Mouse (Mus musculus) midbrain, embryonic 13.5 days (tissue): ENCODE results near the gene Nt5c2. TPM values are rescaled to one million over a fixed set of nuclear protein-coding genes. Genes with fewer than 3 reads are reported as not detected.

Experiments
- ATAC-seq: fragments of 200-750 bp; cut with Nextera tagmentation; 2 replicates; pipeline ENCODE4 v1.8.0; 2017; ENCODE audit warnings: mild to moderate bottlenecking, moderate TSS enrichment, moderate library complexity
- H3K27ac ChIP-seq: fragments of 300-500 bp; sonication (generic); 2 replicates; pipeline ENCODE4 v1.5.1; 2015; ENCODE audit warnings: inconsistent platforms, mild to moderate bottlenecking, moderate library complexity
- H3K27me3 ChIP-seq: fragments of 300-500 bp; sonication (generic); 2 replicates; pipeline ENCODE4 v1.6.1; 2015; ENCODE audit warnings: mild to moderate bottlenecking, inconsistent platforms
- H3K36me3 ChIP-seq: fragments of 300-500 bp; sonication (generic); 2 replicates; pipeline ENCODE4 v1.6.1; 2015; ENCODE audit warnings: mild to moderate bottlenecking, inconsistent platforms
- H3K4me1 ChIP-seq: fragments of 300-500 bp; sonication (generic); replicated peaks from 2 replicates; pipeline ENCODE4 v1.6.1; 2015; ENCODE audit warnings: inconsistent platforms
- H3K4me2 ChIP-seq: fragments of 300-500 bp; sonication (generic); replicated peaks from 2 replicates; pipeline ENCODE4 v1.6.1; 2015; ENCODE audit warnings: moderate library complexity, mild to moderate bottlenecking, inconsistent platforms
- H3K4me3 ChIP-seq: fragments of 300-500 bp; sonication (generic); replicated peaks from 2 replicates; pipeline ENCODE4 v1.5.1; 2015; ENCODE audit warnings: mild to moderate bottlenecking, inconsistent platforms
- H3K9ac ChIP-seq: fragments of 300-500 bp; sonication (generic); replicated peaks from 2 replicates; pipeline ENCODE4 v1.6.1; 2015; ENCODE audit warnings: mild to moderate bottlenecking, inconsistent platforms
- H3K9me3 ChIP-seq: fragments of 300-500 bp; sonication (generic); 2 replicates; pipeline ENCODE4 v1.6.1; 2016; ENCODE audit warnings: mild to moderate bottlenecking, inconsistent platforms
- WGBS: fragments of 180-500 bp; shearing (Covaris S2); methylation state at CpG from one replicate; pipeline ENCODE4 v1.1.7; 2015; 5-methylcytosine and 5-hydroxymethylcytosine counted together
- polyA plus RNA-seq: library from polyadenylated mRNA; unstranded; fragments of >200 nt; fragmentation: Nextera tagmentation; extraction: Ambion mirVana; gene quantifications from 2 replicates; pipeline ENCODE4 v1.2.1, GENCODE M21; 2015

The Nt5c2 gene
- polyA plus RNA-seq, 1 experiment from 2014 or later: 97.2 TPM

- Histone ChIP-seq H3K4me3 (no peak overlapping the region), H3K36me3 (peaks cover 73% of the 10 kb centered on the region), H3K27me3 (no peaks in the 10 kb centered on the region), H3K27ac (no peak overlapping the region), H3K9me3 (no peaks in the 10 kb centered on the region), H3K4me1 (no peaks in the 10 kb centered on the region), H3K4me2 (no peak overlapping the region), H3K9ac (no peak overlapping the region)
- no peak for ATAC-seq
- 92% methylated on average over 8 of the region's 8 CpGs for WGBS
These were observed 125.3 kb downstream of the Nt5c2 start for GRCm38 (mm10) chr19:46889666-46890065.

GRCm38 (mm10) chr19:46887811-46888527 lies 127.0 kb downstream of the Nt5c2 start:
- no peak for ATAC-seq
- H3K36me3 ChIP-seq: peaks cover 82% of the 10 kb centered on the region

GRCm38 (mm10) chr19:46886826-46887225 lies 128.1 kb downstream of the Nt5c2 start:
- Histone ChIP-seq H3K36me3 (peaks cover 86% of the 10 kb centered on the region), H3K27ac (no peak overlapping the region), H3K9me3 (no peaks in the 10 kb centered on the region), H3K27me3 (no peaks in the 10 kb centered on the region), H3K4me1 (no peaks in the 10 kb centered on the region), H3K4me2 (no peak overlapping the region), H3K4me3 (no peak overlapping the region), H3K9ac (no peak overlapping the region)
- ATAC-seq: no peak
- WGBS: 83% methylated on average over 7 of the region's 7 CpGs

More at GRCm38 (mm10) chr19:46887811-46888527, 127.0 kb downstream of the Nt5c2 start:
- Histone ChIP-seq H3K4me3 (no peak overlapping the region), H3K27me3 (no peaks in the 10 kb centered on the region), H3K9me3 (no peaks in the 10 kb centered on the region), H3K9ac (no peak overlapping the region), H3K4me2 (no peak overlapping the region), H3K4me1 (no peaks in the 10 kb centered on the region), H3K27ac (no peak overlapping the region)
- 89% methylated on average over 14 of the region's 14 CpGs for WGBS

DNA sequence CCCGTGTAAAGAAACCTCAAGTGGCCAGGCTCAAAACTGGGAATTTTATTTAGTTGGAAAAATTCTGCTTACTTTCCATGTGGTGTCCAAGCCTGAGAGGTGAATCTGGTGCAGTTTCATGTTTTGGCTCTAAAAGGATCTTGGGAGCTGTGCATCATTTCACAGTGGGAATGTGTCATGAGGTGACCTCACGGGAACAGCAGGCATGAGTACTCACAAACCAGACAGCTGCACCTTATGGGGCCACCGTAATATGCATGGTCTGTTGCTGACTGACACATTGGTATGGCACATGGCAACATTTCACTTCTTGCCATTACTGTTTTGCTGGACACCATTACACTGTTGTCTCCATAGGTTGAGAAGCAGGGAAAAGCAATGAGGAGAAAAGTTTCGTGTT lies 129.6 kb downstream of the Nt5c2 start:
- no peak overlapping the region for H3K4me2 ChIP-seq
- WGBS: 95% methylated on average over 4 of the region's 4 CpGs
- no peaks in the 10 kb centered on the region for H3K9me3 ChIP-seq
- H3K27ac ChIP-seq: no peak overlapping the region
- no peak overlapping the region for H3K9ac ChIP-seq
- H3K27me3 ChIP-seq: no peaks in the 10 kb centered on the region
- no peak overlapping the region for H3K4me3 ChIP-seq
- H3K4me1 ChIP-seq: no peaks in the 10 kb centered on the region
- ATAC-seq: no peak
- peaks cover 78% of the 10 kb centered on the region for H3K36me3 ChIP-seq

DNA sequence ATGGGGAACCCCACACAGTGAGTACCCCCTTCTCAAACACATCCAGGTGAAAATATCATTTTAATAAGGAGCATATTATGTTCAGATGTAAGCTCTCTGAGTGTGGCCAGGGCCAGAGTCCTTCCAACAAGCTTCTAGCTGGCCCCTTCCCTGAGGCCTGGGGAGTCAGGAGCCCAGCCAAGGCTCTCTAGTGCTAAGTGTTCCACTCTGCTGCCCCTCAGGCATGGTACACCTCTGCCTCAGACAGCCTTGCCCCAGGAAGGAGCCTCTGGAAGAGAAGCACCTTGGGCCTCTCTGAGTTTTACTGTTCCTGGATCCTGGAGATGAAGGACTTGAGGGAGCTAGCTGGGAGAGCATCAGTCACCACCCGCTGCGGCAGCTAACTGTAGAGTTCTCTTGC lies 135.1 kb downstream of the Nt5c2 start:
- 92% methylated on average over 2 of the region's 2 CpGs for WGBS
- ATAC-seq: no peak

GRCm38 (mm10) chr19:46878346-46878745 lies 136.6 kb downstream of the Nt5c2 start:
- no peak overlapping the region for H3K4me3 ChIP-seq
- no peaks in the 10 kb centered on the region for H3K27me3 ChIP-seq
- H3K9me3 ChIP-seq: no peaks in the 10 kb centered on the region
- no peaks in the 10 kb centered on the region for H3K4me1 ChIP-seq
- no peak for ATAC-seq
- no peak overlapping the region for H3K4me2 ChIP-seq
- peaks cover 34% of the 10 kb centered on the region for H3K36me3 ChIP-seq
- 59% methylated on average over 13 of the region's 13 CpGs for WGBS
- no peak overlapping the region for H3K27ac ChIP-seq
- H3K9ac ChIP-seq: no peak overlapping the region

More for the DNA sequence above, 135.1 kb downstream of the Nt5c2 start:
- Histone ChIP-seq H3K4me3 (no peak overlapping the region), H3K4me2 (no peak overlapping the region), H3K9me3 (no peaks in the 10 kb centered on the region), H3K4me1 (no peaks in the 10 kb centered on the region), H3K27ac (no peak overlapping the region), H3K9ac (no peak overlapping the region), H3K36me3 (peaks cover 50% of the 10 kb centered on the region), H3K27me3 (no peaks in the 10 kb centered on the region)

- H3K9ac ChIP-seq: no peak overlapping the region
- WGBS: 86% methylated on average over 13 of the region's 13 CpGs
- H3K36me3 ChIP-seq: peaks cover 32% of the 10 kb centered on the region
- no peaks in the 10 kb centered on the region for H3K9me3 ChIP-seq
- H3K4me2 ChIP-seq: no peak overlapping the region
- H3K27me3 ChIP-seq: no peaks in the 10 kb centered on the region
- H3K27ac ChIP-seq: no peak overlapping the region
- no peak overlapping the region for H3K4me3 ChIP-seq
- ATAC-seq: no peak
- no peaks in the 10 kb centered on the region for H3K4me1 ChIP-seq
These were observed 137.1 kb downstream of the Nt5c2 start for GRCm38 (mm10) chr19:46877886-46878285.

GRCm38 (mm10) chr19:46875790-46876189 lies 139.2 kb downstream of the Nt5c2 start:
- 38% methylated on average over 12 of the region's 12 CpGs for WGBS
- ATAC-seq: peak; percentile 60
- H3K4me2 ChIP-seq: no peak overlapping the region
- H3K36me3 ChIP-seq: peaks cover 15% of the 10 kb centered on the region; the same call in 1 of the 2 replicates
- H3K27me3 ChIP-seq: no peaks in the 10 kb centered on the region
- no peaks in the 10 kb centered on the region for H3K4me1 ChIP-seq
- no peak overlapping the region for H3K27ac ChIP-seq
- no peak overlapping the region for H3K4me3 ChIP-seq
- no peaks in the 10 kb centered on the region for H3K9me3 ChIP-seq
- H3K9ac ChIP-seq: no peak overlapping the region

DNA sequence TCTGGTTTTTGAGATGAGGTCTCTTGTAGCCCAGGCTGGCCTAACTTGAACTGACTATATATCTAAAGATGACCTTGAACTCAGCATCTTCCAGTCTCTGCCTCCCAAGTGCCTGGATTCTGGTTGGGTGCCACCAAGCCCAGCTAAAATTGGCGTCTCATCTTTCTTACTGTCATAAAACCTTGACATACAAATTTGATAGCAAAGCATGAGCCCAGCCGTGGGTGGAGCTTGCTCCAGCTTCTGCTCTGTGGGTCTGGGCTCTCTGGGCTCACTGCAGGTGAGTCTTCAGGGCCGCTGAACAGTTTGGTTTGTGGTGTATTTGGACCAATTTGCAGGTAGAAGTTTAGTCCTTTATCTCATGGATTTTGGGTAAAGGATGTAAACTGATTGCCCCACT lies 141.0 kb downstream of the Nt5c2 start:
- no peaks in the 10 kb centered on the region for H3K9me3 ChIP-seq
- no peak overlapping the region for H3K4me2 ChIP-seq
- H3K4me1 ChIP-seq: no peaks in the 10 kb centered on the region
- WGBS: 89% methylated on average over 3 of the region's 3 CpGs
- H3K4me3 ChIP-seq: no peak overlapping the region
- ATAC-seq: no peak
- H3K36me3 ChIP-seq: peaks cover 7% of the 10 kb centered on the region; the same call in 1 of the 2 replicates
- H3K27ac ChIP-seq: no peak overlapping the region
- H3K9ac ChIP-seq: no peak overlapping the region
- no peaks in the 10 kb centered on the region for H3K27me3 ChIP-seq

- no peaks in the 10 kb centered on the region for H3K36me3 ChIP-seq
- H3K4me1 ChIP-seq: no peaks in the 10 kb centered on the region
- 86% methylated on average over 7 of the region's 7 CpGs for WGBS
- H3K27ac ChIP-seq: no peak overlapping the region
- no peaks in the 10 kb centered on the region for H3K27me3 ChIP-seq
- peak overlapping the region; percentile 25; the same call in 1 of the 2 replicates for H3K9ac ChIP-seq
- ATAC-seq: no peak
- no peak overlapping the region for H3K4me3 ChIP-seq
- no peaks in the 10 kb centered on the region for H3K9me3 ChIP-seq
- H3K4me2 ChIP-seq: no peak overlapping the region
These were observed 143.3 kb downstream of the Nt5c2 start for GRCm38 (mm10) chr19:46871651-46872050.

DNA sequence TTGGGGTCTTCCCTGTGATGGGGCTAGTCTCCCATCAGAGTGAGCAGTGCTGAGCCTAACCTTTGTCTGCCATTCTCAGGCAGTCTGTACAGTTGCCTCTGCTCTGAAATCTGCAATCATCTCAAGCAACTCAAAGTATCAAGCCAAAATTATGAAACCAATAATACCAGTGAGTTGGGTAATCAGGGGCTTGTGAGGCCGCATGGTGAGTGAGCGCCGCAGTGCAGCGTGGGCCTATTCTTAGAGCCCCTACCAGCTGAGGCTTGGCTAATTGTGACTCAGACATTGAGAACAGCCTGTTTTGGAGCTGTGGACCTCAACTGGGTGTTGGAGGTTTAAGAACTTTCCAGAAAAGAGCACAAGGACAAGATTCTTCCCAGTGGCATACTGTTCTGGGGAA lies 143.9 kb downstream of the Nt5c2 start:
- H3K36me3 ChIP-seq: no peaks in the 10 kb centered on the region
- no peak overlapping the region for H3K4me3 ChIP-seq
- no peak for ATAC-seq
- H3K9me3 ChIP-seq: no peaks in the 10 kb centered on the region
- no peak overlapping the region for H3K9ac ChIP-seq
- H3K4me2 ChIP-seq: no peak overlapping the region
- H3K27ac ChIP-seq: no peak overlapping the region
- H3K27me3 ChIP-seq: no peaks in the 10 kb centered on the region
- H3K4me1 ChIP-seq: no peaks in the 10 kb centered on the region
- 94% methylated on average over 4 of the region's 4 CpGs for WGBS

GRCm38 (mm10) chr19:46869526-46869925 lies 145.4 kb downstream of the Nt5c2 start:
- Histone ChIP-seq H3K36me3 (no peaks in the 10 kb centered on the region), H3K9me3 (no peaks in the 10 kb centered on the region), H3K4me2 (no peak overlapping the region), H3K9ac (no peak overlapping the region), H3K27ac (no peak overlapping the region), H3K4me3 (no peak overlapping the region), H3K4me1 (no peaks in the 10 kb centered on the region), H3K27me3 (no peaks in the 10 kb centered on the region)
- 12% methylated on average over 6 of the region's 6 CpGs for WGBS
- peak; percentile 59 for ATAC-seq

- H3K27ac ChIP-seq: no peak overlapping the region
These were observed 145.9 kb downstream of the Nt5c2 start for GRCm38 (mm10) chr19:46869049-46869448.

More at GRCm38 (mm10) chr19:46869049-46869448, 145.9 kb downstream of the Nt5c2 start:
- no peaks in the 10 kb centered on the region for H3K36me3 ChIP-seq
- H3K4me1 ChIP-seq: 0 out of 2 replicates have a peak, but pooled peaks cover under 1% of the 10 kb centered on the region
- H3K27me3 ChIP-seq: no peaks in the 10 kb centered on the region
- no peak overlapping the region for H3K4me2 ChIP-seq
- ATAC-seq: peak; percentile 48; the same call in 1 of the 2 replicates
- no peak overlapping the region for H3K4me3 ChIP-seq
- H3K9me3 ChIP-seq: no peaks in the 10 kb centered on the region
- H3K9ac ChIP-seq: no peak overlapping the region
- 58% methylated on average over 11 of the region's 11 CpGs for WGBS
